Comparison of ENCODE assay signal across 16 mouse cellular contexts in genomic region chr17:56330345-56330744, GRCm38 (mm10). TPM values are rescaled to one million over a fixed set of nuclear protein-coding genes. Genes with fewer than 3 reads are reported as not detected.
DNase-seq lines count a peak whose midpoint lies in the region; ATAC-seq lines count a peak whose summit lies in the region.
"Had no signal": no experiment of that assay in that cellular context is flagged by ENCODE, and none has a peak within 500 bp of the region (broad histone marks: within the 10 kb centered on the region; RNA-seq: fewer than 3 reads in every experiment).

No protein-coding gene starts in this region.

- 69% methylated on average over 3 of the region's 3 CpGs for WGBS in heart, embryonic 13.5 days
- WGBS in midbrain, embryonic 10.5 days, result 79% methylated on average over 3 of the region's 3 CpGs
- WGBS in midbrain, embryonic 14.5 days, result 82% methylated on average over 3 of the region's 3 CpGs

- H3K27me3 ChIP-seq in heart, embryonic 13.5 days (replicated peaks), result no peaks in the 10 kb centered on the region
- H3K27me3 ChIP-seq in midbrain, embryonic 10.5 days (ENCODE audit: low read depth, poor library complexity, severe bottlenecking), result no peaks in the 10 kb centered on the region
- H3K27me3 ChIP-seq in midbrain, embryonic 14.5 days (ENCODE audit: control insufficient read depth, insufficient read depth, low read length), result no peaks in the 10 kb centered on the region
- H3K27me3 ChIP-seq: midbrain, embryonic 13.5 days had no signal

- DNase-seq in heart, adult 11 months, result no peak
- no peak for DNase-seq in midbrain, embryonic 10.5 days (ENCODE audit: low spot score)
- DNase-seq in midbrain, embryonic 14.5 days, result no peak
- peak; percentile 40 for DNase-seq in brain, adult 2 months (ENCODE audit: low read depth, low spot score)
- peak; percentile 29 to 44 for DNase-seq in thymus, postnatal 10 days (ENCODE audit: low spot score in 2 of 2)
- no peak for DNase-seq in gastrocnemius, postnatal 4 days (ENCODE audit: low spot score in 2 of 2)
- DNase-seq in gastrocnemius, postnatal 14 days, result no peak
- DNase-seq: cerebellum, adult 18-20 months; kidney, adult 9 months; liver had no signal

- H3K27ac ChIP-seq in heart, embryonic 13.5 days (replicated peaks), result no peak overlapping the region
- H3K27ac ChIP-seq in midbrain, embryonic 10.5 days (replicated peaks), result no peak overlapping the region
- H3K27ac ChIP-seq in midbrain, embryonic 14.5 days (replicated peaks; ENCODE audit: low read depth, low read length), result no peak overlapping the region
- H3K27ac ChIP-seq: midbrain, embryonic 13.5 days had no signal

- no peaks in the 10 kb centered on the region for H3K9me3 ChIP-seq in heart, embryonic 13.5 days
- H3K9me3 ChIP-seq in midbrain, embryonic 10.5 days (replicated peaks), result no peaks in the 10 kb centered on the region
- no peaks in the 10 kb centered on the region for H3K9me3 ChIP-seq in midbrain, embryonic 14.5 days (ENCODE audit: control insufficient read depth, low read length)
- H3K9me3 ChIP-seq: midbrain, embryonic 13.5 days had no signal

- H3K36me3 ChIP-seq in heart, embryonic 13.5 days, result no peaks in the 10 kb centered on the region
- H3K36me3 ChIP-seq in midbrain, embryonic 10.5 days, result peaks cover 11% of the 10 kb centered on the region
- 0 out of 2 replicates have a peak, but pooled peaks cover 2% of the 10 kb centered on the region for H3K36me3 ChIP-seq in midbrain, embryonic 14.5 days (ENCODE audit: control insufficient read depth, insufficient read depth, low read length)
- H3K36me3 ChIP-seq: midbrain, embryonic 13.5 days had no signal

- H3K4me1 ChIP-seq in heart, embryonic 13.5 days, result peaks cover 67% of the 10 kb centered on the region
- peaks cover 54% of the 10 kb centered on the region for H3K4me1 ChIP-seq in midbrain, embryonic 10.5 days
- peaks cover 23% of the 10 kb centered on the region for H3K4me1 ChIP-seq in midbrain, embryonic 14.5 days (ENCODE audit: control insufficient read depth, insufficient read depth, low read length)

- H3K9ac ChIP-seq in heart, embryonic 13.5 days, result peak overlapping the region; percentile 40; the same call in 1 of the 2 replicates
- no peak overlapping the region for H3K9ac ChIP-seq in midbrain, embryonic 14.5 days (replicated peaks; ENCODE audit: low read length)

- H3K4me3 ChIP-seq in heart, embryonic 13.5 days, result no peak overlapping the region
- 0 out of 2 replicates have a peak overlapping the region, but pooled peaks have one; percentile 2 for H3K4me3 ChIP-seq in midbrain, embryonic 10.5 days
- H3K4me3 ChIP-seq in midbrain, embryonic 14.5 days (replicated peaks; ENCODE audit: low read depth, low read length), result no peak overlapping the region
- H3K4me3 ChIP-seq: midbrain, embryonic 13.5 days had no signal

- intact Hi-C loops in gastrocnemius, postnatal 14 days (cut with DNase I; ENCODE audit: low total_unique reads), result no loop called here

- ATAC-seq in heart, embryonic 13.5 days (ENCODE audit: extremely low read depth, insufficient number of reproducible peaks, low FRiP score, low TSS enrichment), result no peak
- ATAC-seq in midbrain, embryonic 14.5 days (ENCODE audit: low FRiP score, low TSS enrichment), result no peak
- ATAC-seq: lung, postnatal 0 days; midbrain, embryonic 13.5 days had no signal

- no peak overlapping the region for H3K4me2 ChIP-seq in heart, embryonic 13.5 days
- H3K4me2 ChIP-seq in midbrain, embryonic 14.5 days (ENCODE audit: low read length), result no peak overlapping the region
- H3K4me2 ChIP-seq: midbrain, embryonic 13.5 days had no signal

RNA-seq across cellular contexts. Expression of gene Kdm4b, which starts 4.5 kb away (rescaled TPM):
- polyA plus RNA-seq in heart, embryonic 13.5 days (2015; fragmentation: Nextera tagmentation; extraction: Ambion mirVana), result 25.5 and 25.9 TPM in 2 replicates
- polyA plus RNA-seq in midbrain, embryonic 10.5 days (2016; fragmentation: Nextera tagmentation; extraction: Ambion mirVana), result 45.2 and 56.1 TPM in 2 replicates
- 72.4 and 78.9 TPM in 2 replicates for polyA plus RNA-seq in midbrain, embryonic 14.5 days (2014; fragmentation: Nextera tagmentation; extraction: Ambion mirVana)
- 10 to 100 TPM; 33.3 to 35.0 TPM for total RNA-seq in gastrocnemius, postnatal 4 days (2021)
- 10 to 100 TPM; 24.1 to 27.2 TPM for total RNA-seq in gastrocnemius, postnatal 14 days (2021)

RNA-seq across cellular contexts. Expression of gene Uhrf1, which starts 27.2 kb away (rescaled TPM):
- polyA plus RNA-seq in heart, embryonic 13.5 days (2015; fragmentation: Nextera tagmentation; extraction: Ambion mirVana), result 70.7 and 74.7 TPM in 2 replicates
- 291 and 321 TPM in 2 replicates for polyA plus RNA-seq in midbrain, embryonic 10.5 days (2016; fragmentation: Nextera tagmentation; extraction: Ambion mirVana)
- polyA plus RNA-seq in midbrain, embryonic 14.5 days (2014; fragmentation: Nextera tagmentation; extraction: Ambion mirVana), result 11.3 and 21.5 TPM in 2 replicates
- 10 to 100 TPM; 39.7 to 41.6 TPM for total RNA-seq in gastrocnemius, postnatal 4 days (2021)
- 1 to 10 TPM; 5.4 to 7.4 TPM for total RNA-seq in gastrocnemius, postnatal 14 days (2021)

RNA-seq across cellular contexts. Expression of gene Arrdc5, which starts 30.3 kb away (rescaled TPM):
- not detected in 2 replicates for polyA plus RNA-seq in heart, embryonic 13.5 days (2015; fragmentation: Nextera tagmentation; extraction: Ambion mirVana)
- not detected in 2 replicates for polyA plus RNA-seq in midbrain, embryonic 10.5 days (2016; fragmentation: Nextera tagmentation; extraction: Ambion mirVana)
- not detected in 2 replicates for polyA plus RNA-seq in midbrain, embryonic 14.5 days (2014; fragmentation: Nextera tagmentation; extraction: Ambion mirVana)
- not detected for total RNA-seq in gastrocnemius, postnatal 4 days (2021)
- total RNA-seq in gastrocnemius, postnatal 14 days (2021), result not detected
- total RNA-seq: gastrocnemius, adult 8-10 months; heart, postnatal 25 days; layer of hippocampus, postnatal 25 days had no signal
- polyA plus RNA-seq: lung, postnatal 0 days; midbrain, embryonic 13.5 days had no signal

RNA-seq across cellular contexts. Expression of gene Plin3, which starts 37.7 kb away (rescaled TPM):
- 67.1 and 71.8 TPM in 2 replicates for polyA plus RNA-seq in heart, embryonic 13.5 days (2015; fragmentation: Nextera tagmentation; extraction: Ambion mirVana)
- polyA plus RNA-seq in midbrain, embryonic 10.5 days (2016; fragmentation: Nextera tagmentation; extraction: Ambion mirVana), result 59.5 and 70.0 TPM in 2 replicates
- 6.4 and 11.6 TPM in 2 replicates for polyA plus RNA-seq in midbrain, embryonic 14.5 days (2014; fragmentation: Nextera tagmentation; extraction: Ambion mirVana)
- total RNA-seq in gastrocnemius, postnatal 4 days (2021), result 10 to 100 TPM; 59.0 to 60.6 TPM
- total RNA-seq in gastrocnemius, postnatal 14 days (2021), result 10 to 100 TPM; 32.8 to 55.8 TPM

RNA-seq across cellular contexts. Expression of gene Ticam1, which starts 53.8 kb away (rescaled TPM):
- polyA plus RNA-seq in heart, embryonic 13.5 days (2015; fragmentation: Nextera tagmentation; extraction: Ambion mirVana), result 7.7 and 8.4 TPM in 2 replicates
- 2.4 and 3.1 TPM in 2 replicates for polyA plus RNA-seq in midbrain, embryonic 10.5 days (2016; fragmentation: Nextera tagmentation; extraction: Ambion mirVana)
- polyA plus RNA-seq in midbrain, embryonic 14.5 days (2014; fragmentation: Nextera tagmentation; extraction: Ambion mirVana), result 0.78 and 1.6 TPM in 2 replicates
- total RNA-seq in gastrocnemius, postnatal 4 days (2021), result 1 to 10 TPM; 8.5 to 8.9 TPM
- total RNA-seq in gastrocnemius, postnatal 14 days (2021), result 1 to 10 TPM; 5.3 to 7.1 TPM

Comparison
In these comparisons a context has a peak if more than half of its experiments do, and no peak if none do; other contexts are left out.
1. DNase-seq: peak in brain, adult 2 months (single experiment) and thymus, postnatal 10 days (2 of 2); none in heart, adult 11 months (single experiment), midbrain, embryonic 10.5 days (single experiment), midbrain, embryonic 14.5 days (single experiment), gastrocnemius, postnatal 4 days (0 of 2) and gastrocnemius, postnatal 14 days (single experiment).